Mouse (Mus musculus): ENCODE data around the gene Mylpf. TPM values are rescaled to one million over a fixed set of nuclear protein-coding genes. Genes with fewer than 3 reads are reported as not detected.

Mylpf gene
- total and polyA plus RNA-seq, 3 experiments: 0.94 to 2.8 TPM; not detected in 1

GRCm38 (mm10) chr7:127195544-127196295 lies 13.0 kb upstream of the Mylpf start, which contains the start of gene Cd2bp2:
TSS of gene Cd2bp2 (minus strand) at chr7:127196050.
- H3K4me3 ChIP-seq (ENCODE audit: low read depth, low read length): peak within 1 kb of the TSS; percentile 75

GRCm38 (mm10) chr7:127196484-127196883 lies 12.2 kb upstream of the Mylpf start:
- no peaks in the 10 kb centered on the region for H3K27me3 ChIP-seq (ENCODE audit: insufficient read depth, low read length)
- H3K9me3 ChIP-seq (replicated peaks): no peaks in the 10 kb centered on the region
- peak overlapping the region; percentile 75 for H3K4me3 ChIP-seq (ENCODE audit: low read depth, low read length)
- no peak for ATAC-seq (ENCODE audit: extremely low read depth, insufficient number of reproducible peaks, low FRiP score, poor library complexity, severe bottlenecking)
- H3K4me1 ChIP-seq (ENCODE audit: insufficient read depth, low read depth, low read length): peaks cover 68% of the 10 kb centered on the region
- DNase-seq (ENCODE audit: low spot score): no peak
- no peak for TF ChIP-seq GATA2 (IDR thresholded peaks at IDR 0.05; ENCODE audit: borderline replicate concordance, low read depth, low read length)
- TF ChIP-seq GATA1 (IDR thresholded peaks at IDR 0.05; ENCODE audit: borderline replicate concordance, low read length): no peak
- no peak for TF ChIP-seq POLR2AphosphoS5 (IDR thresholded peaks at IDR 0.05; ENCODE audit: insufficient replicate concordance, low read depth, low read length)
- TF ChIP-seq CTCF (IDR thresholded peaks at IDR 0.05; ENCODE audit: low read depth, low read length): no peak
- TF ChIP-seq TAL1 (conservative IDR thresholded peaks at IDR 0.05; ENCODE audit: low read depth, low read length): no peak
- peaks cover 87% of the 10 kb centered on the region for H3K36me3 ChIP-seq (replicated peaks)

More at GRCm38 (mm10) chr7:127195544-127196295, 13.0 kb upstream of the Mylpf start, which contains the start of gene Cd2bp2:
- DNase-seq (ENCODE audit: low spot score): peak; percentile 89
- H3K27me3 ChIP-seq (ENCODE audit: insufficient read depth, low read length): no peaks in the 10 kb centered on the region
- H3K36me3 ChIP-seq (replicated peaks): peaks cover 87% of the 10 kb centered on the region
- no peaks in the 10 kb centered on the region for H3K9me3 ChIP-seq (replicated peaks)
- peak; percentile 87 for ATAC-seq (ENCODE audit: extremely low read depth, insufficient number of reproducible peaks, low FRiP score, poor library complexity, severe bottlenecking)
- peaks cover 66% of the 10 kb centered on the region for H3K4me1 ChIP-seq (ENCODE audit: insufficient read depth, low read depth, low read length)
- TF ChIP-seq GATA1 (IDR thresholded peaks at IDR 0.05; ENCODE audit: borderline replicate concordance, low read length): no peak
- no peak for TF ChIP-seq TAL1 (conservative IDR thresholded peaks at IDR 0.05; ENCODE audit: low read depth, low read length)
- no peak for TF ChIP-seq CTCF (IDR thresholded peaks at IDR 0.05; ENCODE audit: low read depth, low read length)
- TF ChIP-seq POLR2AphosphoS5 (IDR thresholded peaks at IDR 0.05; ENCODE audit: insufficient replicate concordance, low read depth, low read length): no peak; the same call in 1 of the 2 replicates
- TF ChIP-seq GATA2 (IDR thresholded peaks at IDR 0.05; ENCODE audit: borderline replicate concordance, low read depth, low read length): no peak

- Histone ChIP-seq H3K4me1 (ENCODE audit: insufficient read depth, low read depth, low read length) (peaks cover 63% of the 10 kb centered on the region), H3K36me3 (replicated peaks) (peaks cover 44% of the 10 kb centered on the region), H3K27me3 (ENCODE audit: insufficient read depth, low read length) (no peaks in the 10 kb centered on the region), H3K9me3 (replicated peaks) (no peaks in the 10 kb centered on the region), H3K4me3 (ENCODE audit: low read depth, low read length) (peak overlapping the region; percentile 76)
- no peak for DNase-seq (ENCODE audit: low spot score)
- TF ChIP-seq POLR2AphosphoS5 (IDR thresholded peaks at IDR 0.05; ENCODE audit: insufficient replicate concordance, low read depth, low read length) (no peak), CTCF (IDR thresholded peaks at IDR 0.05; ENCODE audit: low read depth, low read length) (no peak), GATA2 (IDR thresholded peaks at IDR 0.05; ENCODE audit: borderline replicate concordance, low read depth, low read length) (no peak), GATA1 (IDR thresholded peaks at IDR 0.05; ENCODE audit: borderline replicate concordance, low read length) (no peak), TAL1 (conservative IDR thresholded peaks at IDR 0.05; ENCODE audit: low read depth, low read length) (no peak)
- no peak for ATAC-seq (ENCODE audit: extremely low read depth, insufficient number of reproducible peaks, low FRiP score, poor library complexity, severe bottlenecking)
These were observed 2.1 kb upstream of the Mylpf start for GRCm38 (mm10) chr7:127206606-127207005.

- TF ChIP-seq GATA1 (IDR thresholded peaks at IDR 0.05; ENCODE audit: borderline replicate concordance, low read length) (no peak), POLR2AphosphoS5 (IDR thresholded peaks at IDR 0.05; ENCODE audit: insufficient replicate concordance, low read depth, low read length) (no peak), TAL1 (conservative IDR thresholded peaks at IDR 0.05; ENCODE audit: low read depth, low read length) (no peak), GATA2 (IDR thresholded peaks at IDR 0.05; ENCODE audit: borderline replicate concordance, low read depth, low read length) (no peak), CTCF (IDR thresholded peaks at IDR 0.05; ENCODE audit: low read depth, low read length) (no peak)
- no peaks in the 10 kb centered on the region for H3K27me3 ChIP-seq (ENCODE audit: insufficient read depth, low read length)
- ATAC-seq (ENCODE audit: extremely low read depth, insufficient number of reproducible peaks, low FRiP score, poor library complexity, severe bottlenecking) (no peak), DNase-seq (ENCODE audit: low spot score) (no peak)
- peaks cover 33% of the 10 kb centered on the region for H3K36me3 ChIP-seq (replicated peaks)
- no peaks in the 10 kb centered on the region for H3K9me3 ChIP-seq (replicated peaks)
- H3K4me1 ChIP-seq (ENCODE audit: insufficient read depth, low read depth, low read length): peaks cover 65% of the 10 kb centered on the region
- H3K4me3 ChIP-seq (ENCODE audit: low read depth, low read length): peak overlapping the region; percentile 76
These were observed 1.1 kb upstream of the Mylpf start for GRCm38 (mm10) chr7:127207374-127208294.

GRCm38 (mm10) chr7:127208295-127208552 lies 466 bp upstream of the Mylpf start, which contains the start of gene Tbc1d10b:
TSS of gene Tbc1d10b (minus strand) at chr7:127208468.
- peaks cover 68% of the 10 kb centered on the region for H3K4me1 ChIP-seq (ENCODE audit: insufficient read depth, low read depth, low read length)
- TF ChIP-seq GATA2 (IDR thresholded peaks at IDR 0.05; ENCODE audit: borderline replicate concordance, low read depth, low read length) (no peak), CTCF (IDR thresholded peaks at IDR 0.05; ENCODE audit: low read depth, low read length) (no peak), GATA1 (IDR thresholded peaks at IDR 0.05; ENCODE audit: borderline replicate concordance, low read length) (no peak), TAL1 (conservative IDR thresholded peaks at IDR 0.05; ENCODE audit: low read depth, low read length) (no peak), POLR2AphosphoS5 (IDR thresholded peaks at IDR 0.05; ENCODE audit: insufficient replicate concordance, low read depth, low read length) (no peak)
- no peaks in the 10 kb centered on the region for H3K9me3 ChIP-seq (replicated peaks)
- H3K27me3 ChIP-seq (ENCODE audit: insufficient read depth, low read length): no peaks in the 10 kb centered on the region
- no peak for DNase-seq (ENCODE audit: low spot score)
- H3K36me3 ChIP-seq (replicated peaks): peaks cover 27% of the 10 kb centered on the region
- ATAC-seq (ENCODE audit: extremely low read depth, insufficient number of reproducible peaks, low FRiP score, poor library complexity, severe bottlenecking): no peak
- peak within 1 kb of the TSS; percentile 76 for H3K4me3 ChIP-seq (ENCODE audit: low read depth, low read length)

Data from G1E (cell line).